Mouse (Mus musculus) WW6 (cell line): ENCODE results near the gene Snx1.

Experiments used
- DNase-seq: peaks from one replicate; pipeline ENCODE4 v3.0.0-alpha.2; 2013; ENCODE audit warnings: low read depth, low spot score

The Snx1 gene

DNA sequence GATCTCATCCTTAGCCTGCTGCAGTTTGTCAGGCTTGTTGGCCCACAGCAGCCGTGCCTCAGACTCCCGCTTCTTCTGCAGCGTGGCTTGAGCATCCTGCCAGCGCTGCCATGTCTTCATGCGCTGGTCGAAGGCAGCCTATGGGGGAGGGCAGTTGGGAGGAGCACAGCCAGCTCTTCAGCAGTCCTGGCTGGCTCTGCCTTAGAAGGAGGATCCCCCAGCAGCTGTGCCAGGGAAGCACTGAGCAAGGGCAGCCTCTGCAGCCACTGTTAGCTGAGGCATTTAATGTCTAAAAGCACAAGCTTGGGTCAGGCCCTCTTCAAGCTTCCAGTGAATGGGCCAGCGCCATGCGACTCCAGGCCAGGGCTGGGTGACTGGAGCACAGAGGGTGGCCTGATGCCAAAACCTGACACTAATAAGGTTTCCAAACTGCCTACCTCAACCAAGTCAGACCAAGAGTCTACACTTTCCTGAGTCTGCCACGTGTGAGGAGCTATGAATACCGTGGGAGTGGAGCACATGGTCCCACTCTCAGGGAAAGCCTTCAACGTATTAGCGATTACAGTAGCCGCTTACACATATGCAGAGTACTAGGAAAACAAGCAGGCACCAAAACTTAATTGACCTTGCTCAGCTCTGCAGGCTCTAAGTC lies 35.7 kb downstream of the Snx1 start:
- DNase-seq: no peak

DNA sequence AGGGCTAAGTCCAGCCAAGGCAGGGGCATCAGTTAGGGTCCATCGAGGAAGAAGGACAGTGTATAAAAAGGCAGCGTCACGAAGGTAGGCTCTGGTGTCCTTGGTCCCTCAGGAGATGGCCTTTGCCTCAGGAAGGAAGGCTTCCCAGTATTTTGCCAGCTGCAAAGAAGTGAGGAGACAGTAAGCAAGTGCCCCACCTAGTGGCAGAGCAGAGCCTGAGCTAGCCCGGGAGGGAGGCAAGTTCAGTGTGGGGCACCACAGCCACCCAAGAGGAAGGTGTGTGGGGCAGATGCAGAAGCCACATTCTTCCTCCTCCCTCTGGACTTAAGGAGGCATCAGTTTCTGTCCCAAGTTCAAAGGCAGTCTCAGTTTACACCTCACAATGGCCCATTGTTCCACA lies 38.0 kb downstream of the Snx1 start:
- peak; percentile 29 for DNase-seq

DNA sequence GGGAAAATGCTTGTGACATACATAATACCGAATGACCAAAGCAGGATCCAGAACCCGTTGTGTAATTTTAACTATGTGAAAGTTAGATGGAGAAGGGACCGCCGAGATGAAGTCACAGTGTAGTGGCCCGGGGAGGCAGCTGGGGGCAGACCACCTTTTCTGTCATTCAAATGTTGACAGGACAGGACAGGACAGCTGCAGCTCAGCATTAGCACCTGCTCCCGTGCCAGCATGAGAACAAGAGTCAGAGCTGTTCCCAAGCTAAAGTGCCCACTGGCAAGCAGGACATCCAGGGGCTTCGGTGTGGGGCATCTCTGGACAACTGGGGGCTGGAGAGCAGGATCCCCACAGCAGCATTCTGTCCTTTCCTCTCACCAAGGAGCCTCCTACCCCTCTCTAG lies 39.3 kb downstream of the Snx1 start:
- no peak for DNase-seq

DNA sequence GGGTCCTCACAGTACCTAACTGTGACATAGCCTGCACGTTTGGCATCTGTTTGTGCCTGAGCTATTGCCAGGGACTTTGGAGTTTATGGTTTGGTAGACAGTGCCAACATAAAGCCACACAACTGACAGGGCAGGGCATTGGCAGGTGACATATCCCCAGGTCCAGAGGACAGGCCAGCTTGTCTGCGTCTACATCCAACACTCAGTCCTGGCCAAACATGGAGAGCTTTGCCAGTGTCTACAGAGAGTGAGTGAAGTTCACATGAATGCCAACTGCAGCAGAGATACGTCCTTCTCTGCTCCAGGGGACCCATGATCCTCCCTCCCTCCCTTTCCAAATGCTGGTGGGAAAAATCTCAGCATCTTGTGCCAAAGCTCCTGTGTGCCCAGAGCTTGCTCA lies 42.2 kb downstream of the Snx1 start:
- DNase-seq: no peak

DNA sequence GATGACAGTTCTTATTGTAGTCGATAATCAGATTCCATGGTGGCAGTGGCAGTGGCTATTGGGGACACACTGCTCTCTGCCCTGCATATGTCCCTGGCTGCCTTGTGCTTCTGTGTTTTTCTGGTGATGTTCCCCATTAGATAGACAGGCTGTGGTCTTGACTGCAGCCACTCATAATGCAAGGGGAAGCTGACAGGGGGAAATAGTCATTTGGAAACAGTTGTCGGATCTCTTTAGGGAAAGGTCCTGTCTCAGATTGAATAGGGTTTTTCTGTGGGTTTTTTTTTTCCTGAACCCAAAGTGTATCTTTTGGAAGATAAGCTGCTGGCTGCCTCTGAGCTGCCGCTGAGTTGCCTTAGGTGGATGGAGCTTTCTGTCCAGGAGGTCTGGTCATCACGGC lies 44.4 kb downstream of the Snx1 start:
- no peak for DNase-seq

DNA sequence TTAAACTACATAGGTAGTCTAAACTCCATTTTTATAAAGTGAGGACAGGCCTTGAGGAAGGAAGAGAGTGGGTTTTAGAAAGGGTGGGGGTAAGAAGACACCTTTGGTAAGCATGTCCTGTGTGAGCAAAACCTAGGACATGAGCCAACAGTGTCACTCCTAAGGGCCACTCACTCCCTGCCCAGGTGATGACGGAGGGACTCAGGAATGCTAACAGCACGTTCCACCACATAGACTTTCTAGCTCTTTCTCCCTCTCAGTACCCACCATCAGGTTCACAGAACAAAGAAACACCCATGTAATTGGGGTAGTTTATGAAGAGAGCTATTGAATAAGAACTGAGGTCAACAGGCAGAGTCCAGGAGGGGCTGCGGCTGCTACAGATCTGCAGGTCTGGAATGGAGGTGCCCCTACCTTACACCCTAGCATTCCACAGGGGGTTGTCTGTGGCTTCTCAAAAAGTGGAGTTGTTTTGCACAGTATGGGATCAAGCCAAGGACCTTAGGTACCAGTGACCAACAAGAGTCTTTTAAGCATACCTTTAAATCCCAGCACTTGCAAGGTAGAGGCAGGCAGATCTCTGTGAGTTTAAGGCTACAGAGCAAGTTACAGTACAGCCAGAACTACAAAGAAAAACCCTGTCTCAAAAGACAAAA lies 45.5 kb downstream of the Snx1 start:
- DNase-seq: no peak

DNA sequence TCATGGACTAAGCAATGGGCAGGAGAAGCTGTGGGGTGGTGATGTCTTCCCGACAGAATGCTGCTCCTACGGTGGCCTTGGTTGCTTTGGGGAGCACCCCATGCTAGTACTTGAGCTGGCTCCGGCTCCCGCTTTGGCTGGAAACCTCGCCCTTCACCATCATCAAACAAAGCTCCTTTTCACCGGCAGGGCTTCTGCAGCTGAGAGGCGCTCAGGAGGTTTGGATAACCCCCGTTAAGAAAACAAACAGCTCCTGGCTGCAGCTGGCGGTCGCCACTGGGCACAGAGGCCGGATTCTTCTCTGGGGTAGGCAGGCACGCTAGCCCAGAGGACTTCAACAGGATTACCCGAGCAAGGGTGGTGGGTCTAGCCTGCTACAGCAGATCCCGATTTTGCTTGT lies 47.9 kb downstream of the Snx1 start:
- DNase-seq: no peak

DNA sequence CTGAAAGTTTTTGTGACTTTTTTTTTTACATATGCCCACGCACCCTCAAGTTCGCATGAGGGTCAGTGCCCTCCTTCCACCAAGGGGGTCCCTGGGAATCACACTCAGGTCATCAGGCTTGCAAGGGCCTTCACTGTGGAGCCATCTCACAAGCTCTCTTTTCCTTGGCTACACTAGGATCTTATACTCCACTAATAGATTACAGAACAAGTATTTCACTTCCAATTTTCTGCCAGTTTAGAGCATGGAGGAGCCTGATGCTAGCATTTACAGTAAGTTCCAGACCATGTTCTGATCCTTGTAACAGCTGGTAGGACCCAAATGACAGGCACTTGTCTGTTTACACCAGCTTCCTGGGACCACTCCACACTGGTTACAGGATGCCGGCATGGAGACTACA lies 48.3 kb downstream of the Snx1 start:
- no peak for DNase-seq

DNA sequence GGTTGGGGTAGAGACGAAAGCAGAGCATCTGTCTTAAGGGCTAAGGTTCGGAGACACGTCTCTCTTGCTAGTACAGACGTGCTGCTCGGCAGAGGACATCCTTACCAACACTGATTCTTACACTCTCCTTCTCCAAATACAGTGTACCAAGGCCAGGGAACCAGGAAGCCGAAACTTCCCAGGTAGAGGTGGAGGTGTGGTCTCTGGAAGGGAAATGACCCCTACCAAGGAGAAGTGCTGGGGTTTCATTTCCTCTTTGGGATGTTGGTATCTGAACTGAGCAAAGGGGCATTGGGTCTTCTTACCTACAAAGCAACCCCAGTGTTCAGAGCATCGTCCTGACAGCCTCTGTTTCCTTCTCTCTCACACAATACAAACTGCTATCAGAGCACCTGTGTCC lies 53.6 kb downstream of the Snx1 start:
- DNase-seq: no peak

DNA sequence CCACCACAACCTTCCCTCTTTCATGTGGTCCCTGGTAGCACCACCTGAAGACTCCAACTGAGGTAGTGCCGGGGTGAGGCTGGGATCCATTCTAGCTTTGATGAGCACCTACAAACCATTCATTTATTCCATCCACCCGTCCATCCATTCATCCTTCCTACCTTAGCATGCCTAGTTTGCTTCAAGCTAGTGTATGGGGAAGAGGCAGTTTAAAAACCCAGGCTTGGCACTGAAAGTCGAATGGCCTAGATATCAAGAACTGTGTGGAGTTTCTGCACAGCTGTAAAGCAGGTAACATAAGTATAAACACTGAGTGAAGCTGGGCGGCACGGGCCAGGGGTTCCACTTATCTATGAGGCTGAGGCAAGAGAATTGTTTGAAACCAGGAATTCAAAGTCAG lies 56.2 kb downstream of the Snx1 start:
- DNase-seq: no peak

DNA sequence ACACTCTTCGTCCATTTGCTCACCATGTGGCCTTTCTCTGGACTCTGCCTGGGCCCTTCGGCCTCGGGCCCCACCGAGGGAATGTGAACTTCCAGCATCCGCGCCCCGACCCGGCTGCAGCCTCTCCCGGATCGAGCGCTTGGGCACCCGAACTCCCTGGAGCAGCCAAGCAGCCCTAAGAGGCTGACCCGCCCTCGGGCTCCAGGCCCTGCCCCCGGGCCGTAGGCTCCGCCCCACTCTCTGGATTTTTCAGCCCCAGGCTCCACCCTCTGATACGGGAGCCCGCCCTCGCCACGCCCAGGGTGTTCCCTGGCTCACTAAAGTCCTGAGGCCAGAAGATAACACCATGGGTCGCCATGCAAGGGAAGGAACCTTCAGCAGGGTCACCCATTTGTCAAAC lies 56.8 kb downstream of the Snx1 start, which contains the start of gene Snx22:
TSS of gene Snx22 (minus strand) at position 137 of the 400 bp plus-strand sequence.
- DNase-seq: peak; percentile 79

DNA sequence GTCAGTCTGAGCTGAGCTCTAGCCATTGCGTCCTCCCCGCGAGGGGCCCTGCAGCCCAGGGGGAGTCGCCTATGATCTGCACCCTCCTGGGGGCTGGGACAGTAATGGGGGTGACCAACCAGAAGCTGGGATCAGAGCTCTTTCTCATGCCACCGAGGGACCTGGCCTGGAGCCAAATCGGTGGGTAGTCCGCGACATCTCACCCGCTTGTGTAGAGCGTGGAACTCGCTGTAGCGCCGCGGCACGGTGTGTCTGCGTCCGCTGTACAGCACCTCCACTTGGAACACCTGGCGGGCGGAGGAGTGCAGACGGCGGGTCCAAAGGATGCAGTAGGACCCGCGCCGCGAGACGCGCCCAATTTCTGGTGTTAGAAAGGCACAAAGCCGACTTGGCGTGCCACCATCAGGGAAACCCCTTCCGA lies 57.4 kb downstream of the Snx1 start:
- DNase-seq: no peak

DNA sequence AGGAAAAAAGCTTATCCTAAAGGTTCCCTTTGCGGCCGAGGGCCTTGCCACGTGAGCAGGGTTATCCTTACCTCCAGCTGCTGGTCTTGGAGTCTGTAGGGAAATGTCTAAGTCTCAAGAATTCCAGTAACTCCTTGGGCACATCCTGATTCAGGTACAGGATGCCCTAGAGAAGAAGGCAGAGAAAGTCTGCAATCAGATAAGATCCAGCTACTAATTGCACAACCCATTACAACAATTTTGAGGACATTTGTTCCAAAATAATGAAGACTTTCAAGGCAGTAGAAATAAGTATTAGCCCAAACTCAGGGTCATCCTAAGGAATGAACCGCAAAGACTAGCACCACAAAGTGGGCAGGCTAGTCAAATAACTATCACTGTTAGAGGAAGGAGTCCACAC lies 58.3 kb downstream of the Snx1 start:
- DNase-seq: no peak

DNA sequence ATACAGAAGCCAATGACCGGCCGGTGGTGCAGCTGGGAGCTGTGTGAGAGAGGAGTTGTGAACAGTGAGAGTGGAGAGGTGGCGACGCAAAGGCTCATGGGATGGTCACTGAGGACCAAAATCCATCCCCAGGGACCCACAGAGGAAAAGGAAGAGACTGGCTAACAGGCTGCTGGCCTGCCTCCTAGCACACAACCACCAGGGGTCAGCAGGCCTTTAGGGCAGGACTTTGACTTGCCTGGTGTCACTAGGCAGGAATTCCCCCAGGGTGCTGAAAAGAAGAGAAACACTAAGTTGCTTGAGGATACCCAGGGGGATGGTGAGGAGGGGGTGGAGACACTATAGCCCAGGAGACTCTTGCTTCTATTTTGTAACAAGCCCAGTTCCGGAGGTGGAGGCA lies 58.8 kb downstream of the Snx1 start:
- no peak for DNase-seq

DNA sequence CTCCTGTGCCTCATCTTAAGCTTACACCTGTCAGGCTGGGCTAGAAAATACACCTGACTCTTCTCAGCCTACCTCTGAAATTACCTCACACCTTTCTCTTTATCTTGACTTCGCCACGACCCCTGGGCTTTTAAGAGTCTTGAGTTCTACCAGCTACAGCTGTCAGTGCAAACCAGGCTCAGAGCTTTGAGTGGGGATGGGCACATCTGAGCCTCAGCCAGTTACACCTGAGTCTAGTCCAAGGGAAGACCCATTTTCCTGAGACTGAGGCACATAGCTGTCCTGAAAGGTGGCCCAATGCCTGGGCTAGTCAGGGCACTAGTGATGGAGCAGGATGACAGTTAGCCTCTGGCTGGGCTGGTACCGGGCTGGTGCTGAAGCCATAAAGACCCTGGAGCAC lies 59.6 kb downstream of the Snx1 start:
- DNase-seq: no peak

DNA sequence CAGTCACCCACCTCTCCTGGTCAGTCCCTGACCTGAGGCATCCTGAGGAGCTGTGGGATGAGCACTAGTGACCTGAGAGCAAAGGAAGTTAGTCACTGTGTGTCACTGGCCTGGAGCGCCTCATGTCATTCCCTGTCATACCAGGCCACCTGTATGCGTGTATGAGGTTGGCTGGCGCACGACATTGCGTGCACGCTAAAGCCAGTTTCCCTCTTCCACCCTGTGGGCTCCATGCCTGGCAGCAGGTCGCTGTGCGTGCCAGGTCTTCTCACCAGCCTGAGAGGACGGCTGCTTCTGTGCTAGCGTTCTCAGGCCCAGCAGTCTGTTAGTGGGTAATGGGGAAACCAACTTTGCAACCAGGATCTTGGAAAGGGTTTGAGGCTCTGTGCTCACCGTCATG lies 62.1 kb downstream of the Snx1 start:
- no peak for DNase-seq

DNA sequence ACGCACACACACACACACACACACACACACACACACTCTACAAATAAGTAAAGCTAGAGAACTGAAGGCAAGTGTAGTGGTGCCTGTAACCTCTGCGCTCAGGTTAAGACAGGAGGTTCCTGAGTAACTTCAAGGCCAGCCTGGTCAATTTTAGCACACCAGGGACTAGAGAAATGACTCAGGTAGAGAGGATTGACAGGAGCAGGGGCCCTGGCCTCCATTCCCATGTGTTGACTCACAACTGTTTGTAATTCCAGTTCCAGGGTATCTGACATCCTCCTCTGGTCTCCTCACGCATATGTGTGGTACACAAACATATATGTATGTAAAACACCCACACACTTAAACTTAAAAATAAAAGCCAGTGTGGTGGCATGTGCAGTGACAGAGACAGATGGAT lies 62.9 kb downstream of the Snx1 start:
- DNase-seq: no peak

DNA sequence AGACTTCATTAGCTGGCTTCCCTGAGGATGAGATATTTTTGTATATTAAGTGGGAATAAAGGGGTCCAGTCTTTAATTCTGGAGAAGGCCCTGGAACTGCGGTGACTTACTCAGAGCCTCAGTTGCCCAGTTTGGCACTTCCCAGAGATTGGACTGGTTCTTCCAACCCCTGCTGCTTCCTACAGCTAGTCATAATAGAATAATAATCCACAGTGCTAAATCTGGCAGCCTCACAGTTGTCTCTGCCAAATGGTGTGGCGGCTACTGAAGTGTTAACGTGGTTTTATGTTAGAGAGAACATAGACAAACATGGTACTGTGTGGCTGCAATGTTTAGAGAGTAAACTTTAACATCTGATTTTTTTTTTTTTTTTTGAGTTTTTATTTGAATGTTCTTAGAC lies 64.7 kb downstream of the Snx1 start:
- no peak for DNase-seq

DNA sequence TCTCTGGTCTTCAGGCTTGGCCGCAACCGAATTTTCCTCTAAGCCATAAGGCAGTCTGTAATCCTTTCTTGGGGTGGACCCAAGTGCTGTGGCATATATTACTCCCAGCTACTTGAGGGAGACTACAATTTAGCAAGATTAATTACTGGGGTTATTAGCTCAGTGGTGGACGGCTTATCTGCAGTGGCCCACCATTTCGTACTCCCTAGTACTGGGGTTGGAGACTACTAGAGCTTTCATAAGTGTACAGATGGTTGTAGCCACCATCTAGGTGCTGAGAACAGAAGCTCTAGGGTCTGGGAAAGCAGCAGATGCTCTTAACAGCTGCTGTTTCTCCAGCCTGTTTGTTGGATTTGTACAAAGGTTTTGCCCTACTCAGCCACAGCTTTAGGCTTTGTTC lies 65.4 kb downstream of the Snx1 start:
- no peak for DNase-seq

DNA sequence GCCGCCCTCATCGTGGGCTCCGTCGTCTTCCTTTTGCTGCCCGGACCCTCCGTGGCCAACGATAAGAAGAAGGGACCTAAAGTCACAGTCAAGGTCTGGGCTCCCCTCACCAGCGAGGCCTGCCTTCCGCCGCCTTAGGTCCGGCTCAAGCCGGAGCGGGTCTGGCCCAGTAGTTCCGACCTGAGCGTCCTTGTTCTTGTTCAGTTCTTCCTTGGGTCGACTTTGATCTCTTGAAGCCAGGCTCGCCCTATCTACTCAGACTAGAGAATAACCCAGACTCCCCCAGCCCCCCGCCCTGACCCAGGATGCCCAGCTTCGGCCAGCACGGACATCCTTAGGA lies 66.1 kb downstream of the Snx1 start:
- no peak for DNase-seq

DNA sequence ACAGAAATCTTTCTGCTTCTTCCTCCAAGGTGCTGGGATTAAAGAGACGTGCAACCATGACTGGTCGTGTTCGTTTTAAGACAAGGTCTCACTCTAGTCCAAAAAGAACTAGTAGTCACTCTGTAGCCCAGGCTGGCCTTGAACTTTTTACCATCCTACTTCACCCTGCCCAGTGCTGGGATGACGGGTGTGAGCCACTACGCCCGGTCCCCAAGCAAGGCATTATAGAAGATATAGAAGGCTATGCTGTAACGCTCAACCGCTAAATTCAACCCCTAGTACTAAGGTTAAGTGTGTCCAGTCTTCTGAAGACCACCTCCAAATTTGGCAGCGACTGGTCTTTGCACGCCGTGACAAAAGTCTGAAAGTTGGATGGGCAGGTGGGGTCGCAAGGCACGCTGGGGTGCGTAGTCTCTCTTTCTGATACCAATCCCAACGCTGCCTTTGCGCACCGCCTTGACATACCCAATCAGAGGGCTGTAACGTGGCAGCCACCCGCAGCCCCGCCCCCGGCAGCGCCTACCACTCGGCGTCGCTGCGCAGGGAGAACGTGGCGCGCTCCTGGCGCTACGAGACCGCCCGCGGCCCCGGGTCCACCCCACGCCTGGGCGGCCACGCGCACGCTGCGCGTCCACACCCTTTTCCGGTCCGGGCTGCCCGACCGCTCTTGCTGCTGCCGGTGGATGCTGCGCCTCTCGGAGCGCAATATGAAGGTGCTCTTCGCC lies 66.6 kb downstream of the Snx1 start, which contains the start of gene Ppib:
TSS of gene Ppib (plus strand) at position 640 of the 725 bp plus-strand sequence.
- peak; percentile 93 for DNase-seq

DNA sequence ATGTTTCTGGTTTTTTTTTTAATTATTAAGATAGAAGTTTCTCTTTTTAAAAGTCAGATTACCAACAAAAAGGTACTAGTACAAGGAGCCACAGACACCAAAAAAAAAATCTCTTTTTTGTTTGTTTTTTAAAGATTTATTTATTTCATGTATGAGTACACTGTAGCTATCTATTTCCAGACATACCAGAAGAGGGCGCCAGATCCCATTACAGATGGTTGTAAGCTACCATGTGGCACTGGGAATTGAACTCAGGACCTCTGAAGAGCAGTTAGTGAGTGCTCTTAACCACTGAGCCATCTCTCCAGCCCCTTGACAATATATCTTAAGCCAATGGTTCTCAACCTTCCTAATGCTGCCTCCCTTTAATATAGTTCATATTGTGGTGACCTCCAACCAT lies 72.8 kb downstream of the Snx1 start:
- no peak for DNase-seq

DNA sequence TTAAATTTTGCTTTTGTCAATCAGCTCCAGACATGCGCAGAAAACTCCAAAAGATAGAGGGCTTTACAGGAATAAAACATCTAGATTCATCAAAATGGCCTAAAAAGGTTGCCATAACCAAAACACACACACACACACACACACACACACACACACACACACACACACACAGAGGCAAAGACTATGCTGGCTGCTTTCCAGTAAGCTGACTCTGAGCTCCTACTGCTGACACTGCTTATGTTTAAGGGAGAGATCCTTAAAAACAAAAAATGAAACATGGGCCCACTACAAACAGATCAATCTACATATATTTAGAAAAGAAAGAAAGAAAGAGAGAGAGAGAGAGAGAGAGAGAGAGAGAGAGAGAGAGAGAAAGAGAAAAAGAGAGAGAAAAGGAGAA lies 73.7 kb downstream of the Snx1 start:
- DNase-seq: no peak
